Mouse (Mus musculus): ENCODE measurements around the gene Krtap17-1.

Krtap17-1 gene

GRCm38 (mm10) chr11:99993620-99994383, at the start of gene Krtap17-1:
Gene Krtap17-1 (minus strand): TSS chr11:99993994.
- no peak for DNase-seq

GRCm38 (mm10) chr11:100041454-100041853, 47.7 kb upstream of the Krtap17-1 start, which contains the start of gene Krt34:
Gene Krt34 (minus strand): TSS chr11:100041554.
- no peak for DNase-seq

GRCm38 (mm10) chr11:100029768-100030167, 36.0 kb upstream of the Krtap17-1 start, which contains the start of gene Krt33b:
Gene Krt33b (minus strand): TSS chr11:100029868.
- DNase-seq: no peak

GRCm38 (mm10) chr11:100021438-100021837, 27.6 kb upstream of the Krtap17-1 start:
- DNase-seq: no peak

- DNase-seq: no peak
Measured at GRCm38 (mm10) chr11:100019466-100019865, 25.7 kb upstream of the Krtap17-1 start.

- DNase-seq: no peak
Measured at GRCm38 (mm10) chr11:100016112-100016511, 22.3 kb upstream of the Krtap17-1 start, which contains the start of gene Krt33a. Gene Krt33a (minus strand): TSS chr11:100016212.

GRCm38 (mm10) chr11:100013691-100014171, 19.9 kb upstream of the Krtap17-1 start:
- DNase-seq: peak; percentile 64

GRCm38 (mm10) chr11:100010682-100011081, 16.9 kb upstream of the Krtap17-1 start:
- DNase-seq: no peak

- no peak for DNase-seq
Measured at GRCm38 (mm10) chr11:100008336-100008735, 14.5 kb upstream of the Krtap17-1 start.

GRCm38 (mm10) chr11:100006624-100007023, 12.8 kb upstream of the Krtap17-1 start:
- no peak for DNase-seq

GRCm38 (mm10) chr11:100005905-100006304, 12.1 kb upstream of the Krtap17-1 start:
- no peak for DNase-seq

- DNase-seq: peak; percentile 77
Measured at GRCm38 (mm10) chr11:100004846-100005245, 11.1 kb upstream of the Krtap17-1 start.

GRCm38 (mm10) chr11:99999091-99999490, 5.3 kb upstream of the Krtap17-1 start:
- no peak for DNase-seq

GRCm38 (mm10) chr11:99994384-99994661, 529 bp upstream of the Krtap17-1 start:
- DNase-seq: no peak

GRCm38 (mm10) chr11:99990571-99990970, 3.2 kb downstream of the Krtap17-1 start:
- no peak for DNase-seq

- no peak for DNase-seq
Measured at GRCm38 (mm10) chr11:99989881-99990405, 3.9 kb downstream of the Krtap17-1 start.

- no peak for DNase-seq
Measured at GRCm38 (mm10) chr11:99988530-99988929, 5.3 kb downstream of the Krtap17-1 start.

GRCm38 (mm10) chr11:99986180-99986647, 7.6 kb downstream of the Krtap17-1 start, which contains the start of gene Krtap16-1:
Gene Krtap16-1 (minus strand): TSS chr11:99986597.
- DNase-seq: no peak

- DNase-seq: no peak
Measured at GRCm38 (mm10) chr11:99985291-99986092, 8.3 kb downstream of the Krtap17-1 start.

- DNase-seq: no peak
Measured at GRCm38 (mm10) chr11:99983442-99983841, 10.4 kb downstream of the Krtap17-1 start.

GRCm38 (mm10) chr11:99982731-99983130, 11.1 kb downstream of the Krtap17-1 start:
- no peak for DNase-seq

- no peak for DNase-seq
Measured at GRCm38 (mm10) chr11:99978953-99979352, 14.8 kb downstream of the Krtap17-1 start, which contains the start of gene Krtap29-1. Gene Krtap29-1 (minus strand): TSS chr11:99979053.

GRCm38 (mm10) chr11:99965961-99966360, 27.8 kb downstream of the Krtap17-1 start:
- no peak for DNase-seq
